12 mouse cellular contexts compared by ENCODE assay signal in the genomic region with DNA sequence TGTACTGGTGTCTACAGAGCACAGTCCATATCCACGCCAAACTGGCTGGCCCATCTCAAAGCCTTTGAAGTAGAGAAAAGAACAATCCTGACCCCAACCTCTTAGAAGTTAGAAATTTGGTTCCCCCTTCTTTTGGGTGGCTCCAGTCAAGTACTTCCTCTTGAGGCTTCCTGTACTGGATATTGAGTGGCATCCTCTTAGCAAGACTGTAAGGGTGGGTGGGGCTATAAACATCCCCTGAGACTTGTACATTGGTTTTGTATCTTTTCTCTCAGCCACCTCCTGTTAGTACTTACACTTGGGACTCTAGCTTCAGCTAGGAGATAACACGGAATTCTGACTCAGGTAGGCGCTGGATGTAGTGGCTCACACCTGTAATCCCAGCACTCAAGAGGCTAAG. TPM values are rescaled to one million over a fixed set of nuclear protein-coding genes. Genes with fewer than 3 reads are reported as not detected.
DNase-seq lines count a peak whose midpoint lies in the region; ATAC-seq and TF ChIP-seq lines count a peak whose summit lies in the region.
"Had no signal": no experiment of that assay in that cellular context is flagged by ENCODE, and none has a peak within 500 bp of the region (broad histone marks: within the 10 kb centered on the region; RNA-seq: fewer than 3 reads in every experiment).

No protein-coding gene starts in this region.

- no peak overlapping the region for H3K4me3 ChIP-seq in lung, embryonic 14.5 days (ENCODE audit: low read depth, low read length)
- H3K4me3 ChIP-seq in lung, adult 2 months (replicated peaks; ENCODE audit: extremely low read depth, low read depth, low read length), result no peak overlapping the region
- H3K4me3 ChIP-seq in lung, postnatal 0 days (ENCODE audit: low read depth, low read length), result no peak overlapping the region
- H3K4me3 ChIP-seq in stomach, embryonic 15.5 days (replicated peaks), result no peak overlapping the region
- H3K4me3 ChIP-seq: liver, embryonic 15.5 days had no signal

- 68% methylated on average over 3 of the region's 3 CpGs for WGBS in lung, embryonic 14.5 days
- 68% methylated on average over 3 of the region's 3 CpGs for WGBS in lung, adult 2 months
- WGBS in lung, postnatal 0 days, result 73% methylated on average over 3 of the region's 3 CpGs
- 86% methylated on average over 3 of the region's 3 CpGs for WGBS in stomach, embryonic 15.5 days

- no peaks in the 10 kb centered on the region for H3K9me3 ChIP-seq in lung, embryonic 14.5 days (ENCODE audit: low read depth, low read length)
- H3K9me3 ChIP-seq in lung, postnatal 0 days (ENCODE audit: low read length), result no peaks in the 10 kb centered on the region
- H3K9me3 ChIP-seq in stomach, embryonic 15.5 days, result no peaks in the 10 kb centered on the region
- H3K9me3 ChIP-seq: liver, embryonic 15.5 days had no signal

- no peak for TF ChIP-seq CTCF in lung, embryonic 14.5 days (IDR thresholded peaks at IDR 0.05; ENCODE audit: low read depth)
- TF ChIP-seq CTCF in lung, adult 2 months (IDR thresholded peaks at IDR 0.05; ENCODE audit: insufficient read depth, low read length), result no peak
- no peak for TF ChIP-seq CTCF in lung, postnatal 0 days (IDR thresholded peaks at IDR 0.05)

- no peaks in the 10 kb centered on the region for H3K36me3 ChIP-seq in lung, embryonic 14.5 days (ENCODE audit: insufficient read depth)
- no peaks in the 10 kb centered on the region for H3K36me3 ChIP-seq in lung, postnatal 0 days (ENCODE audit: insufficient read depth, low read length)
- no peaks in the 10 kb centered on the region for H3K36me3 ChIP-seq in stomach, embryonic 15.5 days
- H3K36me3 ChIP-seq: liver, embryonic 15.5 days had no signal

- ATAC-seq in lung, embryonic 14.5 days (ENCODE audit: insufficient read depth), result no peak; the same call in 1 of the 2 replicates
- ATAC-seq in lung, postnatal 0 days, result peak; percentile 34; the same call in 1 of the 2 replicates
- ATAC-seq in stomach, embryonic 15.5 days (ENCODE audit: insufficient read depth, low FRiP score, low read depth), result no peak

- H3K4me2 ChIP-seq in lung, embryonic 14.5 days, result no peak overlapping the region
- no peak overlapping the region for H3K4me2 ChIP-seq in lung, postnatal 0 days (replicated peaks; ENCODE audit: low read depth, low read length)
- no peak overlapping the region for H3K4me2 ChIP-seq in stomach, embryonic 15.5 days
- H3K4me2 ChIP-seq: liver, embryonic 15.5 days had no signal

- no peaks in the 10 kb centered on the region for H3K27me3 ChIP-seq in lung, embryonic 14.5 days (ENCODE audit: insufficient read depth, low read length)
- H3K27me3 ChIP-seq in lung, postnatal 0 days (replicated peaks; ENCODE audit: insufficient read depth, low read length), result no peaks in the 10 kb centered on the region
- no peaks in the 10 kb centered on the region for H3K27me3 ChIP-seq in stomach, embryonic 15.5 days (replicated peaks)

- 0 out of 2 replicates have a peak overlapping the region, but pooled peaks have one; percentile 22 for H3K27ac ChIP-seq in lung, embryonic 14.5 days (ENCODE audit: low read depth)
- peak overlapping the region; percentile 51; the same call in 1 of the 2 replicates for H3K27ac ChIP-seq in lung, postnatal 0 days (ENCODE audit: low read length)
- H3K27ac ChIP-seq in stomach, embryonic 15.5 days, result peak overlapping the region; percentile 62; the same call in 1 of the 2 replicates
- H3K27ac ChIP-seq: liver, embryonic 15.5 days had no signal

- peaks cover 7% of the 10 kb centered on the region; the same call in 1 of the 2 replicates for H3K4me1 ChIP-seq in lung, embryonic 14.5 days (ENCODE audit: insufficient read depth)
- peaks cover 3% of the 10 kb centered on the region; the same call in 1 of the 2 replicates for H3K4me1 ChIP-seq in lung, adult 2 months (ENCODE audit: control insufficient read depth, insufficient read depth, low read length)
- peaks cover 7% of the 10 kb centered on the region for H3K4me1 ChIP-seq in lung, postnatal 0 days (ENCODE audit: insufficient read depth, low read depth, low read length)
- H3K4me1 ChIP-seq in stomach, embryonic 15.5 days, result peaks cover 15% of the 10 kb centered on the region; the same call in 1 of the 2 replicates

- no peak overlapping the region for H3K9ac ChIP-seq in lung, embryonic 14.5 days
- no peak overlapping the region for H3K9ac ChIP-seq in lung, postnatal 0 days (replicated peaks; ENCODE audit: low read depth)
- no peak overlapping the region for H3K9ac ChIP-seq in stomach, embryonic 15.5 days
- H3K9ac ChIP-seq: liver, embryonic 15.5 days had no signal

- no peak for TF ChIP-seq POLR2A in lung, adult 2 months (IDR thresholded peaks at IDR 0.05; ENCODE audit: borderline replicate concordance, extremely low read depth, low read depth, low read length)

- DNase-seq in lung, embryonic 14.5 days, result no peak
- DNase-seq in lung, adult 2 months, result no peak
- peak; percentile 61 for DNase-seq in MEL-GATA-1-ER (ENCODE audit: extremely low read depth, low read depth)
- peak; percentile 48 for DNase-seq in lung, postnatal 0 days (ENCODE audit: low spot score)
- no peak for DNase-seq in retina, postnatal 1 day
- no peak for DNase-seq in right cerebral cortex, adult 2 months (ENCODE audit: low spot score in 2 of 2)
- DNase-seq: gastrocnemius, postnatal 25 days; kidney, postnatal 36 days; midbrain, embryonic 14.5 days had no signal

- TF ChIP-seq EP300 in lung, postnatal 0 days (IDR thresholded peaks at IDR 0.05), result no peak

RNA-seq across cellular contexts. Expression of a gene that starts 5.7 kb away (rescaled TPM):
- polyA plus RNA-seq in lung, embryonic 14.5 days (2014; fragmentation: Nextera tagmentation; extraction: Ambion mirVana), result 12.2 and 16.0 TPM in 2 replicates
- polyA plus RNA-seq in lung, adult 2 months (2012; rRNA removed), result 4.9 and 5.8 TPM in 2 replicates
- 7.5 and 9.8 TPM in 2 replicates for polyA plus RNA-seq in lung, postnatal 0 days (2015; fragmentation: Nextera tagmentation; extraction: Ambion mirVana)
- polyA plus RNA-seq in stomach, embryonic 15.5 days (2015; fragmentation: Nextera tagmentation; extraction: Ambion mirVana), result 13.7 and 16.0 TPM in 2 replicates

RNA-seq across cellular contexts. Expression of a gene that starts 8.6 kb away (rescaled TPM):
- not detected in 2 replicates for polyA plus RNA-seq in lung, embryonic 14.5 days (2014; fragmentation: Nextera tagmentation; extraction: Ambion mirVana)
- polyA plus RNA-seq in lung, adult 2 months (2012; rRNA removed), result not detected in 2 replicates
- polyA plus RNA-seq in lung, postnatal 0 days (2015; fragmentation: Nextera tagmentation; extraction: Ambion mirVana), result not detected in 2 replicates
- 0.05 and 0.09 TPM in 2 replicates for polyA plus RNA-seq in stomach, embryonic 15.5 days (2015; fragmentation: Nextera tagmentation; extraction: Ambion mirVana)
- polyA plus RNA-seq: heart, postnatal 0 days; liver, embryonic 15.5 days had no signal

RNA-seq across cellular contexts. Expression of a gene that starts 40.9 kb away (rescaled TPM):
- 136 and 143 TPM in 2 replicates for polyA plus RNA-seq in lung, embryonic 14.5 days (2014; fragmentation: Nextera tagmentation; extraction: Ambion mirVana)
- 7.5 and 9.7 TPM in 2 replicates for polyA plus RNA-seq in lung, adult 2 months (2012; rRNA removed)
- polyA plus RNA-seq in lung, postnatal 0 days (2015; fragmentation: Nextera tagmentation; extraction: Ambion mirVana), result 100 and 105 TPM in 2 replicates
- 159 and 178 TPM in 2 replicates for polyA plus RNA-seq in stomach, embryonic 15.5 days (2015; fragmentation: Nextera tagmentation; extraction: Ambion mirVana)

Comparison
In these comparisons a context has a peak if more than half of its experiments do, and no peak if none do; other contexts are left out.
1. DNase-seq: peak in MEL-GATA-1-ER (single experiment) and lung, postnatal 0 days (single experiment); none in lung, embryonic 14.5 days (single experiment), lung, adult 2 months (single experiment), retina, postnatal 1 day (single experiment) and right cerebral cortex, adult 2 months (0 of 2).
2. Peak in every context shown above with its lines, with median percentiles within 50 percentile points of each other: H3K27ac ChIP-seq.